23 mouse cellular contexts compared by ENCODE assay signal in genomic region chr7:101253071-101253470, GRCm38 (mm10).
"Had no signal": no experiment of that assay in that cellular context is flagged by ENCODE, and none has a peak within 500 bp of the region (broad histone marks: within the 10 kb centered on the region; RNA-seq: fewer than 3 reads in every experiment).

No protein-coding gene starts in this region.

- H3K27ac ChIP-seq: gastrocnemius, adult 2 months; heart, adult 2 months; hindbrain, embryonic 10.5 days; hindbrain, embryonic 12.5 days; hindbrain, embryonic 14.5 days; intestine, embryonic 15.5 days; layer of hippocampus, adult 2 months; left cerebral cortex, adult 2 months; limb, embryonic 10.5 days; limb, embryonic 12.5 days had no signal

- H3K27me3 ChIP-seq: hindbrain, embryonic 12.5 days; intestine, embryonic 15.5 days; limb, embryonic 12.5 days had no signal

- DNase-seq: gastrocnemius, adult 2 months; gastrocnemius, postnatal 10 days; gastrocnemius, postnatal 25 days; heart, adult 2 months; heart, postnatal 10 days; heart, postnatal 4 days; kidney, adult 18-20 months; kidney, adult 8-10 months; kidney, postnatal 10 days; kidney, postnatal 25 days; kidney, postnatal 4 days; liver had no signal

- H3K4me3 ChIP-seq: gastrocnemius, adult 2 months; heart, adult 2 months; hindbrain, embryonic 10.5 days; hindbrain, embryonic 12.5 days; intestine, embryonic 15.5 days; layer of hippocampus, adult 2 months; left cerebral cortex, adult 2 months; limb, embryonic 10.5 days; limb, embryonic 12.5 days had no signal

- H3K4me1 ChIP-seq: hindbrain, embryonic 10.5 days; hindbrain, embryonic 12.5 days; intestine, embryonic 15.5 days; limb, embryonic 10.5 days; limb, embryonic 12.5 days had no signal

- ATAC-seq: hindbrain, embryonic 16.5 days; inflammation-experienced regulatory T-cells, adult 6 months; intestine, embryonic 15.5 days; intestine, postnatal 0 days had no signal

- H3K36me3 ChIP-seq: intestine, embryonic 15.5 days had no signal
